Mouse (Mus musculus): Measurements from ENCODE around the gene Gm17677. TPM values are rescaled to one million over a fixed set of nuclear protein-coding genes. Genes with fewer than 3 reads are reported as not detected.

Gene Gm17677
- not detected for total RNA-seq (2021)
- long read RNA-seq, experiment 1 = 0 reads
- long read RNA-seq, experiment 2 = 0 reads

DNA sequence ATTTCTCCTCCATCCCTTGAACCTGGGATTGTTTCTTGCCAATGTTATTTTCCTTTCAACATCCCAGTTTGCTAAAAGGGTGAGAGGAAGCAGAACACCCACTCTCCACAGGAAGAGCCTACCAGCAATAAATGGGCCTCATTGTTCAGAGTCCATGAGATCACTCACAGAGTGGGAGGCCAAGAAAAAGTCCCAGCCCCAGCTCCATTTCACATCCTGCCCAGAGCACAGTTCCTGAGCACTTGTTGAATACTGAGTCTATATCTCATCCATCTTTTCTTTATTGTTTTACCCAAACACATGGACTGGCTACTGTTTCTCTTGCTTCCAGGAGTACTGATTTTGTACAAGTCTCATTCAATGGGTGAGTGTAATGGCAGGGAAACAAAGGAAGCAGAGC, at the start of gene Gm17677:
TSS of gene Gm17677 (plus strand) at position 301 of the 400 bp plus-strand sequence.
- no peak for DNase-seq (ENCODE audit: low spot score in 2 of 2)

GRCm38 (mm10) chr9:35691924-35692323, 48.9 kb upstream of the Gm17677 start:
- no peak for DNase-seq (ENCODE audit: low spot score in 2 of 2)

DNA sequence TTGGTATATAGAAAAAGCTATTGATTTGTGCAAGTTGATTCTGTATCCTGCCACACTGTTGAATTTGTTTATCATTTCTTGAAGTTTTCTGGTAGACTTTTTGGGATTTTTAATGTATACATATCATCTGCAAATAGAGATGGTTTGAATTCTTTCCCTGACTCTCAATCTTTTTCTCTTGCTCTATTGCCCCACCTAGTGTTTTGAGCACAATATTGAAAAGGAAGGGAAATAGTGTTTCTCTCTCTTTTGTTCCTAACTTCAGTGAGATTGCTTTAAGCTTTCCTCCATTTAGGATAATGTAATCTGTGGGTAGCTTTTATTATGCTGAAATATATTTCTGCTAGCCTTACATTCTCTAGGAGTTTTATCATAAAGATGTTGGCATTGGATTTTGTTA, 33.6 kb upstream of the Gm17677 start:
- DNase-seq (ENCODE audit: low spot score in 2 of 2) = peak in 1 of 2 experiments; percentile 7

DNA sequence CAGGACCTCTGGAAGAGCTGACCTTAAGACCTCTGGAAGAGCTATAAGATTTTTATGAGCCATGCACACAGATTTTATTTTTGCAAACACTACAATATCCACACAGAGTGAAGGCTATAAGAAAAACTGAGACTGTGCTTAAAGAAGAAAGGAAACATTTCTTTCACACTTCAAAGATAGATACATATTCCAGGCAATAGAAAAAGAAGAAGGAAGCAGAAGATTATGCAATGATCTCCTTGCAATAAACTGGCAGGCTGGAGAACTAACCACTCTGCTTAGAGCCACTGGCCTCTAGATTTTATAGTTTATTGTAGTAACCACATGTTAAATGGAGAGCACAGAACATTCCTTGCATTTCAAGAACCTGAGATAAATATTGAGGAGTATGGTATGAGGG, 16.0 kb downstream of the Gm17677 start:
- no peak for DNase-seq (ENCODE audit: low spot score in 2 of 2)

- DNase-seq (ENCODE audit: low spot score in 2 of 2) = no peak
These were observed 37.2 kb downstream of the Gm17677 start, which contains the start of gene Gm17727 for GRCm38 (mm10) chr9:35778009-35778408. Gm17727 (minus strand) TSS chr9:35778109.

DNA sequence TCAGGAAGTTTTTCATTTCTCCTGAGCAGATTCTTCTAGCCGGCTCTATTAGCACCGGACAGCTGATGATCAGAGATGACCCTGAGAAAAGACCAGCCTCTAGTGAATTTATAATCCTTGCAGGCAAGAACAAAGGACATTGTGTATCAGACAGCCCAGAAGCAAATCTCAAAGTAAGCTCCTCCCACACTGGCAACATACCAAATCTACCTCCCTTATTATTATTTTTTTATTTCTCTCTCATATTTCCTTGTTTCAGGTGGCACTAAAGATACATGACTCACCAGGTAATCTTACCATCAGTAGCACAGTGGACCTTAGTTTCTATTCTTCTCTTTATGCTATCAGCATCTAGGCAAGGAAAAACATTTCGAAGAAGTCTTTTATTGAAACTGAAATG, 49.2 kb downstream of the Gm17677 start, which contains the start of the genes Gm27235 and D730048I06Rik:
TSS of gene Gm27235 (minus strand) at position 101 of the 400 bp plus-strand sequence.
TSS of gene D730048I06Rik (minus strand) at position 112 of the 400 bp plus-strand sequence.
- no peak for DNase-seq (ENCODE audit: low spot score in 2 of 2)

Other genes with a start within 250 kb of the Gm17677 start
- not detected for gene Gm1113, start 222.8 kb upstream of the Gm17677 start, total RNA-seq (2021)
- 10 to 100 TPM; 13.8 to 14.7 TPM for gene Ddx25, start 182.5 kb upstream of the Gm17677 start, total RNA-seq (2021)
- gene Pus3, start 182.5 kb upstream of the Gm17677 start, total RNA-seq (2021) = 10 to 100 TPM; 12.7 to 13.7 TPM
- gene Pate2, start 170.8 kb upstream of the Gm17677 start, total RNA-seq (2021) = 1 to 10 TPM in 1 of 2 experiments, under 1 TPM in 1; 0.74 to 1.6 TPM
- 10 to 100 TPM in 1 of 2 experiments, 1 to 10 TPM in 1; 9.2 to 10.6 TPM for gene Hyls1, start 170.7 kb upstream of the Gm17677 start, total RNA-seq (2021)
- not detected for gene Pate4, start 129.1 kb upstream of the Gm17677 start, total RNA-seq (2021)
- not detected for gene Pate3, start 92.8 kb upstream of the Gm17677 start, total RNA-seq (2021)
- gene Pate1, start 53.7 kb upstream of the Gm17677 start, total RNA-seq (2021) = not detected
- gene Gm17727, start 37.1 kb downstream of the Gm17677 start, total RNA-seq (2021) = not detected
- gene Gm27235, start 49.1 kb downstream of the Gm17677 start, total RNA-seq (2021) = not detected
- not detected for gene D730048I06Rik, start 49.1 kb downstream of the Gm17677 start, total RNA-seq (2021)
- not detected for gene 9230110F15Rik, start 103.1 kb downstream of the Gm17677 start, total RNA-seq (2021)
- gene 9230113P08Rik, start 167.4 kb downstream of the Gm17677 start, total RNA-seq (2021) = not detected